Mouse (Mus musculus): ENCODE measurements around the gene Ccr1. TPM values are rescaled to one million over a fixed set of nuclear protein-coding genes. Genes with fewer than 3 reads are reported as not detected.

The Ccr1 gene
- total and polyA plus RNA-seq, 3 experiments, result 1.6 to 4.9 (median 1.6) TPM

- TF ChIP-seq CHD2 (IDR thresholded peaks at IDR 0.05; ENCODE audit: low read length), result no peak
- TF ChIP-seq MAZ (IDR thresholded peaks at IDR 0.05; ENCODE audit: low read depth, low read length), result no peak
- 0 out of 2 replicates have a peak, but pooled peaks have one; percentile 46 for TF ChIP-seq ELF1 (IDR thresholded peaks at IDR 0.05; ENCODE audit: low read depth, low read length)
- TF ChIP-seq KAT2A (IDR thresholded peaks at IDR 0.05; ENCODE audit: insufficient replicate concordance, low read length), result no peak
- no peak for TF ChIP-seq RCOR1 (conservative IDR thresholded peaks at IDR 0.05; ENCODE audit: low read depth, low read length)
- TF ChIP-seq CTCF (conservative IDR thresholded peaks at IDR 0.05 in 1 of 2, IDR thresholded peaks at IDR 0.05 in 1 of 2; ENCODE audit: low read depth in 2 of 2, low read length in 2 of 2), result no peak
Observed at GRCm38 (mm10) chr9:123976876-123977663, 8.6 kb upstream of the Ccr1 start (continued).

- DNase-seq (ENCODE audit: extremely low read depth), result peak; percentile 50
- H3K79me2 ChIP-seq (replicated peaks; ENCODE audit: control insufficient read depth, extremely low read depth, insufficient read depth, poor library complexity, severe bottlenecking), result no peaks in the 10 kb centered on the region
- H3K9ac ChIP-seq (ENCODE audit: insufficient read depth, low read depth), result no peak overlapping the region
- in situ Hi-C loops (cut with MboI; ENCODE audit: low pct_ligation_motif_present, low pct_unique_long_range_greater_than_20kb, low sequenced_read_pairs), result no loop called here
- H3K27ac ChIP-seq (ENCODE audit: insufficient read depth, low read depth), result no peak overlapping the region
- H3K36me3 ChIP-seq (replicated peaks in 1 of 2; ENCODE audit: control insufficient read depth in 1 of 2, insufficient read depth in 1 of 2, low read length in 1 of 2), result no peaks in the 10 kb centered on the region
- dilution Hi-C loops (cut with MboI; ENCODE audit: extremely low pct_ligation_motif_present, extremely low pct_unique_long_range_greater_than_20kb, low sequenced_read_pairs), result no loop called here
- no peak overlapping the region for H3K4me3 ChIP-seq (replicated peaks in 1 of 3; ENCODE audit: low read depth in 2 of 3, low read length in 2 of 3, poor library complexity in 1 of 3)
- H3K9me3 ChIP-seq (replicated peaks; ENCODE audit: low read length), result no peaks in the 10 kb centered on the region
- H3K4me2 ChIP-seq (ENCODE audit: insufficient read depth, low read depth, poor library complexity, severe bottlenecking), result peak overlapping the region; percentile 26
- peaks cover 18 to 45% of the 10 kb centered on the region in 2 experiments for H3K4me1 ChIP-seq (ENCODE audit: control insufficient read depth in 1 of 2, insufficient read depth in 2 of 2)
- H3K27me3 ChIP-seq (replicated peaks), result no peaks in the 10 kb centered on the region
- TF ChIP-seq MAFK (IDR thresholded peaks at IDR 0.05; ENCODE audit: insufficient replicate concordance, low read length) (no peak), EP300 (IDR thresholded peaks at IDR 0.05; ENCODE audit: low read length) (peak; percentile 97), ELF1 (IDR thresholded peaks at IDR 0.05; ENCODE audit: low read depth, low read length) (0 out of 2 replicates have a peak, but pooled peaks have one; percentile 22), MEF2A (IDR thresholded peaks at IDR 0.05; ENCODE audit: borderline replicate concordance, low read depth, low read length) (peak; percentile 99), POLR2AphosphoS2 (IDR thresholded peaks at IDR 0.05; ENCODE audit: low read depth, low read length) (no peak), RCOR1 (conservative IDR thresholded peaks at IDR 0.05; ENCODE audit: low read depth, low read length) (0 out of 2 replicates have a peak, but pooled peaks have one; percentile 56), HCFC1 (IDR thresholded peaks at IDR 0.05; ENCODE audit: low read depth, low read length) (no peak), MAZ (IDR thresholded peaks at IDR 0.05; ENCODE audit: low read depth, low read length) (no peak), ZMIZ1 (IDR thresholded peaks at IDR 0.05; ENCODE audit: low read depth, low read length) (no peak), GABPA (IDR thresholded peaks at IDR 0.05; ENCODE audit: insufficient replicate concordance, low read depth, low read length) (no peak), KAT2A (IDR thresholded peaks at IDR 0.05; ENCODE audit: insufficient replicate concordance, low read length) (no peak), TCF12 (IDR thresholded peaks at IDR 0.05; ENCODE audit: low read depth, low read length) (peak; percentile 82), SIN3A (IDR thresholded peaks at IDR 0.05; ENCODE audit: low read length) (peak; percentile 27; the same call in 1 of the 2 replicates), POLR2A (IDR thresholded peaks at IDR 0.05; ENCODE audit: low read depth, low read length) (no peak), JUN (IDR thresholded peaks at IDR 0.05; ENCODE audit: insufficient read depth, low read depth, low read length) (peak; percentile 80), USF2 (conservative IDR thresholded peaks at IDR 0.05; ENCODE audit: low read depth, low read length) (no peak), MYC (IDR thresholded peaks at IDR 0.05; ENCODE audit: low read depth, low read length) (no peak), UBTF (IDR thresholded peaks at IDR 0.05; ENCODE audit: low read depth, low read length) (no peak), IRF4 (IDR thresholded peaks at IDR 0.05; ENCODE audit: low read depth, low read length) (peak; percentile 97), ZNF384 (IDR thresholded peaks at IDR 0.05; ENCODE audit: low read depth, low read length) (peak; percentile 84; the same call in 1 of the 2 replicates), CHD1 (IDR thresholded peaks at IDR 0.05; ENCODE audit: low read depth, low read length) (no peak), NRF1 (IDR thresholded peaks at IDR 0.05; ENCODE audit: low read depth, low read length) (no peak), MAX (IDR thresholded peaks at IDR 0.05; ENCODE audit: low read length) (no peak), E2F4 (IDR thresholded peaks at IDR 0.05; ENCODE audit: insufficient replicate concordance, low read depth, low read length) (no peak), ZKSCAN1 (IDR thresholded peaks at IDR 0.05; ENCODE audit: borderline replicate concordance, low read depth, low read length) (no peak), USF1 (IDR thresholded peaks at IDR 0.05; ENCODE audit: low read depth, low read length) (no peak), BHLHE40 (IDR thresholded peaks at IDR 0.05; ENCODE audit: low read depth, low read length) (peak; percentile 54; the same call in 1 of the 2 replicates), CHD2 (IDR thresholded peaks at IDR 0.05; ENCODE audit: low read length) (peak; percentile 61), TBP (conservative IDR thresholded peaks at IDR 0.05; ENCODE audit: low read depth, low read length) (peak; percentile 62; the same call in 1 of the 2 replicates), NELFE (IDR thresholded peaks at IDR 0.05; ENCODE audit: low read depth, low read length) (no peak), RAD21 (IDR thresholded peaks at IDR 0.05; ENCODE audit: low read depth, low read length) (no peak), ZC3H11A (IDR thresholded peaks at IDR 0.05; ENCODE audit: low read depth, low read length) (no peak), MXI1 (IDR thresholded peaks at IDR 0.05; ENCODE audit: low read depth, low read length) (no peak), ETS1 (conservative IDR thresholded peaks at IDR 0.05; ENCODE audit: low read depth, low read length) (peak; percentile 90)
Observed at GRCm38 (mm10) chr9:123975630-123976029, 7.1 kb upstream of the Ccr1 start.
